Mouse (Mus musculus): ENCODE measurements at regions not wholly inside any gene's neighbourhood (a gene's known extent, or its start where the extent isn't known, plus 50 kb on each side); places are given as distances from the start of the nearest gene placed in this dataset.
"Not testable (repeated sequence)": the region's sequence is repeated elsewhere in the genome, so short reads cannot be mapped to it uniquely, and the experiment has no call there.

DNA sequence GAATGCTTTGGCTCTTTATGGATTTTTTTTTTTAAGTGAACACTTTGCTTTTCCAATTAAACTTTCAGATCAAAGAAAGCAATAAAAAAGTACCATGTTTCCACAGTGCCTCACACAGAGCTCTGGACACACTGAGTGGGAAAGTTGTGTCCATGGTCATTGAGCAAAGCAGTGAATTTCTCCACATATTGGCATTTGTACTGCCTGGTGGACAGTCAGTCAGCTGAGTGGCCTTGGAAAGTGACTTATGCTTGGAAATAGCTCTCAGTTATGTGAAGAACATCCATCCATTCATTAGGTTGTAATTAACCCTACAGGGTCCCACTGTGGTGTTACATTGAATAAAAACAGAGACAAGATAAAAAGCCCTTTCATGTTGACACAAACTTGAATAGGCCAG is 373.8 kb upstream of the Arid1b start:
- Histone ChIP-seq H3K4me3 (no peak overlapping the region), H3K9me3 (no peaks in the 10 kb centered on the region), H3K27ac (no peak overlapping the region), H3K4me2 (replicated peaks) (no peak overlapping the region), H3K36me3 (no peaks in the 10 kb centered on the region), H3K27me3 (no peaks in the 10 kb centered on the region), H3K9ac (no peak overlapping the region), H3K4me1 (no peaks in the 10 kb centered on the region)
- no peak for ATAC-seq (ENCODE audit: low FRiP score, low read depth)

DNA sequence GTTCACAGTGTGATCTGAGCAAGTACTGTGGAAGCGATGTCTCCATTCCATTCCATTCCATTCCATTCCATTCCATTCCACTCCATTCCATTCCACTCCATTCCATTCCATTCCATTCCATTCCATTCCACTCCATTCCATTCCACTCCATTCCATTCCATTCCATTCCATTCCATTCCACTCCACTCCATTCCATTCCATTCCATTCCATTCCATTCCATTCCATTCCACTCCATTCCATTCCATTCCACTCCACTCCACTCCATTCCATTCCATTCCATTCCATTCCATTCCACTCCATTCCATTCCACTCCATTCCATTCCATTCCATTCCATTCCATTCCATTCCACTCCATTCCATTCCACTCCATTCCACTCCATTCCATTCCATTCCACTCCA is 368.0 kb upstream of the Arid1b start:
- H3K27me3 ChIP-seq; H3K36me3 ChIP-seq; H3K9me3 ChIP-seq; H3K4me3 ChIP-seq; H3K9ac ChIP-seq; H3K4me2 ChIP-seq (replicated peaks); H3K27ac ChIP-seq; H3K4me1 ChIP-seq; ATAC-seq (ENCODE audit: low FRiP score, low read depth): not testable (repeated sequence)
- 95% methylated on average over 1 of the region's 1 CpGs for WGBS

DNA sequence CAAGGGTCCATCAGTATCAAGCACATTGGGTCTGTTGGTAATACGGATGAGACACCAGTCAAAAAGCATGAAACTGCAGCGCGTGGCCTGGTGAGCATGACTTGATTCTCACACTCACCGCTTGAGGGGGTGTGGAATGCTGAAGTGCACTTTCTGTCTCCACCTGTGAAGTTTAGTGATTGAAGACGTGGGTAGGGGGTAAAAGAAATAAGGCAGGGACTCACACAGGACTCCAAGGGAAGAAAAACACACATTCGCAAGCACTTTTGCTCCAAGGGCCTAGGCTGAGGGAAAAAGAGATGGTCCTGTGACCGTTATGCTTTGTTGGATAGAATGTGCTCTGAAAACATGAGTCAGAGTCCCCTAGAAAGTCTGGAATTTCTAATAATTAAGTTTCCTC is 366.6 kb upstream of the Arid1b start:
- H3K27ac ChIP-seq = no peak overlapping the region
- peak; percentile 48; the same call in 1 of the 2 replicates for ATAC-seq (ENCODE audit: low FRiP score, low read depth)
- no peaks in the 10 kb centered on the region for H3K4me1 ChIP-seq
- H3K4me2 ChIP-seq (replicated peaks) = no peak overlapping the region
- no peaks in the 10 kb centered on the region for H3K36me3 ChIP-seq
- H3K9me3 ChIP-seq = no peaks in the 10 kb centered on the region
- 81% methylated on average over 7 of the region's 7 CpGs for WGBS
- H3K4me3 ChIP-seq = no peak overlapping the region
- no peak overlapping the region for H3K9ac ChIP-seq
- H3K27me3 ChIP-seq = no peaks in the 10 kb centered on the region

DNA sequence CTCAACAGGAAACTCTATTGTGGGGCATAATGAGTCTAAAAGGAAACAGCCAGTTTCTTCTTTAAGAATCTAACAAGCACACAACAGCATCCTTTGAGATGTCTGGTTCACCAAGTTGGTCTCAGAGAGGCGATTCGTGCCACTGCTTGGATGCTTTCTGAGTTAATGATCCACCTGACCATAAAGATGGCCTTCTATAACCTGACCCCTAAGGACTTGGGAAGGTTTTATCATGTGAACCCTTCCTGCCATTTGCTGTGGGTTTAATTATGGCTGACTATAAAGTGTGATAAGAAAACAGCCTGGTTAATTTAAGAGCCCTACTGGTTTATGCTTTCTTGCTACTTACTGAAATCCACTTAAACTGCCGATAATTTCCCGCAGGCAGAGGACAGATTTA is 363.0 kb upstream of the Arid1b start:
- ATAC-seq (ENCODE audit: low FRiP score, low read depth) = no peak
- H3K9ac ChIP-seq = no peak overlapping the region

DNA sequence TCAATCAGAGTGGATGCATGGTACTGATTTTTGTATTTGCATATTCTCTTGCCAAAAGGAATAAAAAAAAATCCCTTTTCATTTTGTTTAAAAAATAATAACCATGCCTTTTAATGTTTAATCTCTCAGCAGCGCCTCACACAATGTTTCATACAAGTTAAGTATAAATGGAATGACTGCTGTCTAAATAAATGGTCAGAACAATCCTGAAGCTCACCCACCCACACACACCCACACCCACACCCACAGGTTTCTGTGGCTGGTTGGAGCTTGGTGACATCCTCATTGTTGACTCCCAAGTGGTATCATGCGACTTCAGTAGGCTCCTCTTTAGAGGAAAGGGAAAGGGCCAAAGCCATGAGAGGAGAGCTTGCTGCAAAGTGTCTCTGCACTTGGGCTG is 361.6 kb upstream of the Arid1b start:
- H3K4me2 ChIP-seq (replicated peaks) = no peak overlapping the region
- WGBS = 90% methylated on average over 2 of the region's 2 CpGs
- H3K4me3 ChIP-seq = no peak overlapping the region
- no peak overlapping the region for H3K9ac ChIP-seq
- ATAC-seq (ENCODE audit: low FRiP score, low read depth) = no peak
- no peaks in the 10 kb centered on the region for H3K4me1 ChIP-seq
- no peaks in the 10 kb centered on the region for H3K36me3 ChIP-seq
- H3K27me3 ChIP-seq = no peaks in the 10 kb centered on the region
- no peaks in the 10 kb centered on the region for H3K9me3 ChIP-seq
- no peak overlapping the region for H3K27ac ChIP-seq

More for the DNA sequence above, 363.0 kb upstream of the Arid1b start:
- Histone ChIP-seq H3K4me3 (no peak overlapping the region), H3K27ac (no peak overlapping the region), H3K9me3 (no peaks in the 10 kb centered on the region), H3K4me2 (replicated peaks) (no peak overlapping the region), H3K27me3 (no peaks in the 10 kb centered on the region), H3K4me1 (no peaks in the 10 kb centered on the region), H3K36me3 (no peaks in the 10 kb centered on the region)
- WGBS = 42% methylated on average over 4 of the region's 4 CpGs

DNA sequence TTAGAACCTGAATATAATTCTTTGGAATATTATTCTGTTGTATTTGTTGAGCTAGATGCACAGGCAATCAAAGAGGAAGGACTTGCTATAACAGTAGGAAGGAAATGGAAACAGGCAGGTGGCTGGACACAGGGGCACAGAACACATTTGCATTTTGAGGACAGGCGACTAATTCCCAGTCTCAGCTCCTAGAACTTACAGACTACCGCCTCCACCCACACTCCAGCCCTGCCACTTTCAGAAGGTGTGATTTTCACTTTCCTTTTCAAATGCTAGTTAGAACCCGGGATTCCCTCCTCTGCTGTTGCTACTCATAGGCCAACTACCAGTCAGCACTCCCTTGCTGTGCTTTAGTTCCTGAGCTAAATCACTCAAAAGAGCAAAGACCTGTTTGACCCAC is 360.4 kb upstream of the Arid1b start:
- Histone ChIP-seq H3K9ac (no peak overlapping the region), H3K4me2 (replicated peaks) (no peak overlapping the region), H3K36me3 (no peaks in the 10 kb centered on the region), H3K27ac (no peak overlapping the region), H3K4me3 (no peak overlapping the region), H3K27me3 (no peaks in the 10 kb centered on the region), H3K9me3 (no peaks in the 10 kb centered on the region), H3K4me1 (no peaks in the 10 kb centered on the region)
- WGBS = 42% methylated on average over 3 of the region's 3 CpGs
- no peak for ATAC-seq (ENCODE audit: low FRiP score, low read depth)

DNA sequence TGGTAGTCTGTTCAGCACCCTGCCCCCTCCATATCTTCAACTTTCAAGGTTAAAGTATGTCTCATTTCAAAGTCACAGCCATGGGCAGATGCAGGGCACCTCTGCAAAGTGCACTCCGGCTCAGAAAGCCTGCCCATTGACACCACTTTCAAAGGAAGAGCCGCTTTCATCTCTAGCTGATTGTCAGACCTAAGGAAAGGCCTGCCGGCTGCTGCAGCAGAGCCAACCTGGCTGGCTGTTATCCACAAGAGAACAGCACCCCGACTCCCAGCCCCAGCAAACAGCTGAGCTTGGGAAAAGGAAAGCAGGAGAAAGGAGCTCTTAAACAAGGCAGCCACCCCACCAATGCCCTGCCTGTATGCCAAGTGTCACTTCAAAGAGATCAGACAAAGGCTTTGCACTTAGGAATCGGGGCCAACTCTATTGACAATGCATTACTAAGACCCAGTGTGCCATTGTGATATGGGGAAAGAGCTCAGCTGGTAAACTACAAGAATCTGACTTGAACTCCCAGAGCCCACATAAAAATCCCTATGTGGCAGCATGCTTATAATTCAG is 357.3 kb upstream of the Arid1b start:
- Histone ChIP-seq H3K4me2 (replicated peaks) (no peak overlapping the region), H3K9me3 (no peaks in the 10 kb centered on the region), H3K9ac (no peak overlapping the region), H3K27ac (no peak overlapping the region), H3K4me3 (no peak overlapping the region), H3K27me3 (no peaks in the 10 kb centered on the region), H3K36me3 (no peaks in the 10 kb centered on the region), H3K4me1 (0 out of 2 replicates have a peak, but pooled peaks cover 6% of the 10 kb centered on the region)
- 48% methylated on average over 5 of the region's 5 CpGs for WGBS
- no peak for ATAC-seq (ENCODE audit: low FRiP score, low read depth)

DNA sequence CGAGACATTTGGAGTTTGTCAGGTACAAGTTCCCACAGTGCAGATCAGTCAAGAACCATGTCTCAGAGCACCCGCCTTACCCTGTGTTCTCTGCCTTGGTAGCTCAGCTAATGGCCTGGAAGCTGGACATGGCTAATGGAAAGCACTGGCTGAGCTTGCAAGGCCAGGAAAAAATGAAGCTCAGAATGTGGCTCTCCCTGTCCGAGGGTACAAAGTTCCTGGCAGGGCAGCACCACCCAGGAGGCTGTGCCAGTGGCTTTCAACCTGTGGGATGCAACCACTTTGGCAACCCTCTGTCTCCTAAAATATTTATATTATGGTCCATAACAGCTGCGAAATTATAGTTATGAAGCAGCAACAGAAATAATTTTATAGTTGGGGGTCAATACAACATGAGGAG is 354.6 kb upstream of the Arid1b start:
- H3K4me3 ChIP-seq = no peak overlapping the region
- no peak for ATAC-seq (ENCODE audit: low FRiP score, low read depth)
- WGBS = 86% methylated on average over 4 of the region's 4 CpGs

DNA sequence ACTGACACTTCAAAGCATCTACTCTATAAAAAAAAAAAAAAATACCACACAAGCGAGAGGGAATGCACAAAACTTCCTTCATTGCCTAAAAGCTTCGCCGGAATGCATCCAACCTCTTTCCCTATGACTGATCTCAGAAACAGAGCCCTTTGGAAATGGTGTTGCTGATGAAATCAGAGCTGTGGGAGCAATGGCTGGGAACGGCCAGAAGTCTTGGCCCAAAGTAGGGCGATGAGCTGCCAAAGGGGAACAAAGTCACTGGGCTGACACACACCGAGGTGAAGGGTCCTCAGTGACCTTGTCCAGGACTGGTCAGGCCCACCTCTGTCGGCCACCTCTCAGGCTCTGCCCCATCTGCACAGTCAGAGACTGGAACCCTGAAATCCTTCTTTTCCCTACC is 353.6 kb upstream of the Arid1b start:
- Histone ChIP-seq H3K9me3 (no peaks in the 10 kb centered on the region; the same call in 1 of the 2 replicates), H3K9ac (no peak overlapping the region), H3K4me2 (replicated peaks) (no peak overlapping the region), H3K27ac (no peak overlapping the region), H3K36me3 (no peaks in the 10 kb centered on the region), H3K4me3 (no peak overlapping the region), H3K4me1 (0 out of 2 replicates have a peak, but pooled peaks cover 6% of the 10 kb centered on the region), H3K27me3 (no peaks in the 10 kb centered on the region)
- no peak for ATAC-seq (ENCODE audit: low FRiP score, low read depth)
- WGBS = 63% methylated on average over 7 of the region's 7 CpGs

More for the DNA sequence above, 354.6 kb upstream of the Arid1b start:
- Histone ChIP-seq H3K4me1 (0 out of 2 replicates have a peak, but pooled peaks cover 6% of the 10 kb centered on the region), H3K9me3 (no peaks in the 10 kb centered on the region), H3K9ac (no peak overlapping the region), H3K4me2 (replicated peaks) (no peak overlapping the region), H3K36me3 (no peaks in the 10 kb centered on the region), H3K27me3 (no peaks in the 10 kb centered on the region), H3K27ac (no peak overlapping the region)

DNA sequence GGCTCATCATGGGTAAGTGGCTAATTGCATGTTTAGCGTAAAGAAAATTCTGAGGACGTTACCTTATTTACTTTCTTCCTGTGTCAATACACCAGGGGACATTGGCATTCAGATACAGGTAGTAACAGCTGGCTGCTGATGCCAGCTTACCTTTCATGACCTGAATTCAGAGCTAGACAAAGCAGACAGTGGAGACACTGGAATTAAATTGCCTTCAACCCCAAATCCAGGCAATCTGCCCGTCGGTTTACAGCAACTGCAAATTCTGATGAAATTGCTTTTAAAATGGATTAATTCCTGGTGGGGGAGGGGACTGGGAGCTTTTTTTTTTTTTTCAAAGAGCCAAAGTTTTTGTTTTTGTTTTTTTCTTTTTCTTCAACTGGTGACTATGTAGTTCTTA is 353.0 kb upstream of the Arid1b start:
- Histone ChIP-seq H3K9me3 (no peaks in the 10 kb centered on the region; the same call in 1 of the 2 replicates), H3K4me3 (no peak overlapping the region), H3K9ac (no peak overlapping the region), H3K27me3 (no peaks in the 10 kb centered on the region), H3K27ac (no peak overlapping the region), H3K4me1 (0 out of 2 replicates have a peak, but pooled peaks cover 6% of the 10 kb centered on the region), H3K4me2 (replicated peaks) (no peak overlapping the region), H3K36me3 (no peaks in the 10 kb centered on the region)
- ATAC-seq (ENCODE audit: low FRiP score, low read depth) = no peak
- WGBS = 70% methylated on average over 4 of the region's 4 CpGs

DNA sequence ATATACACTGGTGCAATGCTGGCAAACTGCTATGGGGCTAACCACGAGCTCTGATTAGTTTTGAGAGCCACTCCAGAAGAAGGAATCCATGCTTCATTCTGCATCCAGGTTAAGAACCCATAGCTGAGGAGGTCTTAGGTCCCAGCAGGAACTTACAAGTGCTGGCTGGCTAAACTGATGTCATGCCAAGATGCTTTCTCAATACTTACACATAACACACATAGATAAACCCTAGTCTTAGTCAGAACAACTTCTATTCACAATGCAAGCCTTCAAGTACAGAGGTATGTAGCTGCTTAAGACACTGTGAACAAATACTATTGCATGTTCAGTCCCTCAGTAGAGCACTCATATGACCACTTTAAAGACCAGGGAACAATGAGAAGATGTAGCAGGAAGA is 352.1 kb upstream of the Arid1b start:
- WGBS = 73% methylated on average over 1 of the region's 1 CpGs
- ATAC-seq (ENCODE audit: low FRiP score, low read depth) = no peak

DNA sequence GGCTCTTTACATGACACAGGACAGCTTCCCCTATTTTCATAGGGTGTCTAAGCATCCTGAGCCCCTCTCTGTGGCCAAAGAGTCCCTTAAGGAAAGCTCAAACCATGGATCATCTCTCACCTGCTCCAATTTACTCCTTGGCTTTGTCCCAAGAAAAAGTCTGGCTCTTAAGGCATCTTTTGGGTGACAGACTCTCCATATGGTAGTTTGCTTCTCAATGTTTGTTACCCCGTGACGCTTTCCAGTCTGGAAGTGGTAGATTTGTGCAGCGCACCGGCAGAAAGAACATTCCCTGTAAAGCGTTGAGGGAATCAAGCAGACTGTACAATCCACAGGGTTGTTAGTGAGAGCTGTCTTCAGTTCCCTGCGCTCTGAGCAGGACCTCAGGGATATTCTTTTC is 350.8 kb upstream of the Arid1b start:
- H3K27me3 ChIP-seq = no peaks in the 10 kb centered on the region
- no peaks in the 10 kb centered on the region for H3K36me3 ChIP-seq
- 76% methylated on average over 6 of the region's 6 CpGs for WGBS
- 0 out of 2 replicates have a peak, but pooled peaks cover 6% of the 10 kb centered on the region for H3K4me1 ChIP-seq
- H3K27ac ChIP-seq = no peak overlapping the region
- no peak overlapping the region for H3K4me2 ChIP-seq (replicated peaks)
- H3K9ac ChIP-seq = no peak overlapping the region
- no peaks in the 10 kb centered on the region; the same call in 1 of the 2 replicates for H3K9me3 ChIP-seq
- H3K4me3 ChIP-seq = no peak overlapping the region
- no peak for ATAC-seq (ENCODE audit: low FRiP score, low read depth)

More for the DNA sequence above, 352.1 kb upstream of the Arid1b start:
- no peaks in the 10 kb centered on the region for H3K36me3 ChIP-seq
- H3K4me3 ChIP-seq = no peak overlapping the region
- 0 out of 2 replicates have a peak, but pooled peaks cover 6% of the 10 kb centered on the region for H3K4me1 ChIP-seq
- no peak overlapping the region for H3K9ac ChIP-seq
- no peak overlapping the region for H3K27ac ChIP-seq
- H3K27me3 ChIP-seq = no peaks in the 10 kb centered on the region
- H3K9me3 ChIP-seq = no peaks in the 10 kb centered on the region; the same call in 1 of the 2 replicates
- no peak overlapping the region for H3K4me2 ChIP-seq (replicated peaks)

DNA sequence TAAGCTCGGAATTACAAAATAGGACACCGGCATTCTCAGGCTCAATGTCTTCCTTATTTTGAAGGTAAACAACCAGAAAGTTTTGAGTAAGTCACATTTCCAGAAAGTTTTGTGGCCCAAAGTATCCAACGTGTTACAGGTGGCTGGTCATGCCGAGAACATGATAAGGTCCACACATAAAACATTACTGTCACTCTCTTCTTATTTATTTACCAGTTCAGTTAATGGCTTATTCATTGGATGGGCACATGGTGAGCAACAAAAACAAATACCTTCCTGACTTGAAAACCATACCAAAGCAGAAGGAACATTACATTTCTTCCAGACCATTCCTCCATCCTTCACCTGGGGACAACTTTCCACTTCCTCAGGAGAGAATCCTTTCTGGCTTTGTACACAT is 345.5 kb upstream of the Arid1b start:
- Histone ChIP-seq H3K4me2 (replicated peaks) (no peak overlapping the region), H3K9ac (no peak overlapping the region), H3K27ac (no peak overlapping the region), H3K4me3 (no peak overlapping the region), H3K9me3 (no peaks in the 10 kb centered on the region; the same call in 1 of the 2 replicates), H3K4me1 (no peaks in the 10 kb centered on the region), H3K27me3 (no peaks in the 10 kb centered on the region), H3K36me3 (no peaks in the 10 kb centered on the region)
- no peak for ATAC-seq (ENCODE audit: low FRiP score, low read depth)
- 89% methylated on average over 4 of the region's 4 CpGs for WGBS

All from limb, embryonic 13.5 days (tissue).